Mouse (Mus musculus) embryonic facial prominence, embryonic 11.5 days (tissue): ENCODE results near the gene Kmt5b. TPM values are rescaled to one million over a fixed set of nuclear protein-coding genes. Genes with fewer than 3 reads are reported as not detected.

Experiments
- ATAC-seq: fragments of 200-750 bp; cut with Nextera tagmentation; replicated peaks from 2 replicates; pipeline ENCODE4 v1.8.0; 2017; ENCODE audit warnings: low read depth; ENCODE audit not compliant: insufficient number of reproducible peaks, low FRiP score, low TSS enrichment
- DNase-seq: peaks from one replicate; pipeline ENCODE4 v3.0.0-alpha.2; 2015; ENCODE audit warnings: low spot score
- H3K27ac ChIP-seq: fragments of 300-500 bp; sonication (generic); replicated peaks from 2 replicates; pipeline ENCODE4 v1.5.1; 2014; ENCODE audit warnings: mild to moderate bottlenecking, low read depth, low read length, control low read depth
- H3K27me3 ChIP-seq: fragments of 300-500 bp; sonication (generic); 2 replicates; pipeline ENCODE4 v1.6.1; 2014; ENCODE audit warnings: mild to moderate bottlenecking, low read length, moderate library complexity, mixed read lengths; ENCODE audit not compliant: control insufficient read depth, insufficient read depth
- H3K36me3 ChIP-seq: fragments of 300-500 bp; sonication (generic); replicated peaks from 2 replicates; pipeline ENCODE4 v1.6.1; 2014; ENCODE audit warnings: low read depth, mild to moderate bottlenecking, low read length, moderate library complexity, mixed read lengths; ENCODE audit not compliant: control insufficient read depth, insufficient read depth
- H3K4me1 ChIP-seq: fragments of 300-500 bp; sonication (generic); 2 replicates; pipeline ENCODE4 v1.6.1; 2014; ENCODE audit warnings: low read length, mixed read lengths; ENCODE audit not compliant: control insufficient read depth, insufficient read depth
- H3K4me2 ChIP-seq: fragments of 300-500 bp; sonication (generic); 2 replicates; pipeline ENCODE4 v1.6.1; 2014; ENCODE audit warnings: low read depth, mild to moderate bottlenecking, control low read depth, low read length, moderate library complexity
- H3K4me3 ChIP-seq: fragments of 300-500 bp; sonication (generic); 2 replicates; pipeline ENCODE4 v1.5.1; 2014; ENCODE audit warnings: low read depth, low read length, control low read depth
- H3K9ac ChIP-seq: fragments of 300-500 bp; sonication (generic); replicated peaks from 2 replicates; pipeline ENCODE4 v1.6.1; 2014; ENCODE audit warnings: mild to moderate bottlenecking, control low read depth, low read length
- H3K9me3 ChIP-seq: fragments of 300-500 bp; sonication (generic); replicated peaks from 2 replicates; pipeline ENCODE4 v1.6.1; 2016; ENCODE audit warnings: mild to moderate bottlenecking, low read length, inconsistent platforms, mixed read lengths; ENCODE audit not compliant: control insufficient read depth
- WGBS: fragments of 180-500 bp; shearing (Covaris S2); extraction: QIAGEN DNeasy Blood & Tissue Kit; methylation state at CpG from one replicate; pipeline ENCODE4 v1.1.7; 2014; 5-methylcytosine and 5-hydroxymethylcytosine counted together
- polyA plus RNA-seq: library from polyadenylated mRNA; unstranded; fragments of >200 nt; fragmentation: Nextera tagmentation; extraction: Ambion mirVana; gene quantifications from 2 replicates; pipeline ENCODE4 v1.2.1, GENCODE M21; 2014

Gene Kmt5b
- polyA plus RNA-seq, 1 experiment from 2014 or later = 30.8 TPM

GRCm38 (mm10) chr19:3774159-3774558, 6.9 kb downstream of the Kmt5b start:
- Histone ChIP-seq H3K36me3 (no peaks in the 10 kb centered on the region; the same call in 1 of the 2 replicates), H3K4me1 (no peaks in the 10 kb centered on the region), H3K27me3 (no peaks in the 10 kb centered on the region), H3K9ac (no peak overlapping the region), H3K27ac (no peak overlapping the region), H3K4me3 (no peak overlapping the region), H3K4me2 (no peak overlapping the region), H3K9me3 (no peaks in the 10 kb centered on the region)
- 82% methylated on average over 2 of the region's 2 CpGs for WGBS
- ATAC-seq = no peak
- no peak for DNase-seq

GRCm38 (mm10) chr19:3778713-3779112, 11.5 kb downstream of the Kmt5b start:
- H3K27me3 ChIP-seq = no peaks in the 10 kb centered on the region
- no peak for DNase-seq
- WGBS = 89% methylated on average over 8 of the region's 8 CpGs
- no peaks in the 10 kb centered on the region; the same call in 1 of the 2 replicates for H3K36me3 ChIP-seq
- H3K4me3 ChIP-seq = no peak overlapping the region
- no peaks in the 10 kb centered on the region for H3K4me1 ChIP-seq
- H3K9ac ChIP-seq = no peak overlapping the region
- H3K27ac ChIP-seq = no peak overlapping the region
- no peak for ATAC-seq
- no peak overlapping the region for H3K4me2 ChIP-seq
- H3K9me3 ChIP-seq = no peaks in the 10 kb centered on the region

GRCm38 (mm10) chr19:3790077-3790476, 22.9 kb downstream of the Kmt5b start:
- no peak overlapping the region for H3K9ac ChIP-seq
- H3K4me1 ChIP-seq = no peaks in the 10 kb centered on the region
- WGBS = 91% methylated on average over 1 of the region's 1 CpGs
- ATAC-seq (no peak), DNase-seq (peak; percentile 9)
- H3K9me3 ChIP-seq = no peaks in the 10 kb centered on the region
- no peak overlapping the region for H3K4me2 ChIP-seq
- no peaks in the 10 kb centered on the region for H3K27me3 ChIP-seq
- H3K36me3 ChIP-seq = no peaks in the 10 kb centered on the region
- no peak overlapping the region for H3K4me3 ChIP-seq
- no peak overlapping the region for H3K27ac ChIP-seq

- Histone ChIP-seq H3K27me3 (no peaks in the 10 kb centered on the region), H3K9me3 (no peaks in the 10 kb centered on the region), H3K4me3 (no peak overlapping the region), H3K4me2 (no peak overlapping the region), H3K27ac (no peak overlapping the region), H3K4me1 (no peaks in the 10 kb centered on the region), H3K36me3 (peaks cover 15% of the 10 kb centered on the region), H3K9ac (no peak overlapping the region)
- 88% methylated on average over 7 of the region's 7 CpGs for WGBS
- DNase-seq (no peak), ATAC-seq (no peak)
These were observed 38.3 kb downstream of the Kmt5b start for GRCm38 (mm10) chr19:3805526-3805925.

- no peak overlapping the region for H3K9ac ChIP-seq
- no peaks in the 10 kb centered on the region for H3K9me3 ChIP-seq
- H3K4me3 ChIP-seq = no peak overlapping the region
- WGBS = 89% methylated on average over 10 of the region's 10 CpGs
- no peak for DNase-seq
- H3K4me1 ChIP-seq = no peaks in the 10 kb centered on the region
- H3K27me3 ChIP-seq = no peaks in the 10 kb centered on the region
- ATAC-seq = no peak
- H3K36me3 ChIP-seq = peaks cover 15% of the 10 kb centered on the region
- no peak overlapping the region for H3K4me2 ChIP-seq
- no peak overlapping the region for H3K27ac ChIP-seq
These were observed 43.5 kb downstream of the Kmt5b start for GRCm38 (mm10) chr19:3810536-3811233.

- no peaks in the 10 kb centered on the region for H3K9me3 ChIP-seq
- H3K4me3 ChIP-seq = no peak overlapping the region
- H3K9ac ChIP-seq = no peak overlapping the region
- H3K36me3 ChIP-seq = peaks cover 8% of the 10 kb centered on the region
- H3K27ac ChIP-seq = no peak overlapping the region
- no peak overlapping the region for H3K4me2 ChIP-seq
- DNase-seq (no peak), ATAC-seq (no peak)
- H3K4me1 ChIP-seq = no peaks in the 10 kb centered on the region
- no peaks in the 10 kb centered on the region for H3K27me3 ChIP-seq
- 94% methylated on average over 10 of the region's 10 CpGs for WGBS
These were observed 47.2 kb downstream of the Kmt5b start for GRCm38 (mm10) chr19:3814461-3814860.

- H3K9ac ChIP-seq = no peak overlapping the region
- no peaks in the 10 kb centered on the region for H3K27me3 ChIP-seq
- peaks cover 8% of the 10 kb centered on the region for H3K36me3 ChIP-seq
- WGBS = 93% methylated on average over 12 of the region's 12 CpGs
- no peak overlapping the region for H3K4me3 ChIP-seq
- DNase-seq (no peak), ATAC-seq (no peak)
- H3K27ac ChIP-seq = no peak overlapping the region
- no peaks in the 10 kb centered on the region for H3K4me1 ChIP-seq
- no peaks in the 10 kb centered on the region for H3K9me3 ChIP-seq
- H3K4me2 ChIP-seq = no peak overlapping the region
These were observed 48.6 kb downstream of the Kmt5b start for GRCm38 (mm10) chr19:3815824-3816223.

GRCm38 (mm10) chr19:3819080-3819479, 51.9 kb downstream of the Kmt5b start:
- H3K4me1 ChIP-seq = no peaks in the 10 kb centered on the region
- H3K4me2 ChIP-seq = no peak overlapping the region
- DNase-seq (no peak), ATAC-seq (no peak)
- H3K9me3 ChIP-seq = no peaks in the 10 kb centered on the region
- no peak overlapping the region for H3K9ac ChIP-seq
- peaks cover 8% of the 10 kb centered on the region for H3K36me3 ChIP-seq
- no peaks in the 10 kb centered on the region for H3K27me3 ChIP-seq
- H3K4me3 ChIP-seq = no peak overlapping the region
- no peak overlapping the region for H3K27ac ChIP-seq
- WGBS = 61% methylated on average over 2 of the region's 2 CpGs
